Mouse (Mus musculus) embryonic fibroblast, embryonic 13.5 days (primary cell): ENCODE results near the gene Igf1r.

Experiments
- CTCF ChIP-seq: IDR thresholded peaks from 2 replicates; pipeline ENCODE4 v1.5.1; 2011; ENCODE audit warnings: mild to moderate bottlenecking, control low read depth, low read length, moderate library complexity, borderline replicate concordance; ENCODE audit not compliant: insufficient read depth
- POLR2A ChIP-seq: IDR thresholded peaks from 2 replicates; pipeline ENCODE4 v1.6.1; 2011; ENCODE audit warnings: low read depth, mild to moderate bottlenecking, control low read depth, low read length, moderate library complexity

DNA sequence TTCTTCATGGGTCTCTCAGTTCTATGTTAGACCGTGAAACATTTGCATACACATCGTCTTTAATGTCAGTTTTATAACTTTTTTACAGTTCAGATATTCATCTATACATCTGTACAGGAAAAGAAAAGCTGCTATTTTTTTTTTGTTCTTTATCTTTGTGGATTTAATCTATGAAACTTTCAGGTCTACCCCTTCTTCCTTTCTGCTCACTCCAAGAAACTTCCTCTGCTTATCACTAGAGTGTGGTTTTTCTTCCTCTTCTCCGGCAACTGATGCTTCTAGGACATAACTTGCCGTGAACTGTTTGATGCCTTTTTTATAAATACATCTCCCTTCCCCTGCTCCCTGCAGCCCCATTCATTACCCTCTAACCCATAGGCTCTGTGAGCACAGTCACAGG is 275.0 kb downstream of the Igf1r start:
- no peak for TF ChIP-seq POLR2A
- TF ChIP-seq CTCF = no peak
